Mouse (Mus musculus) bone marrow, adult 2 months (tissue): ENCODE measurements at regions not wholly inside any gene's neighbourhood (a gene's known extent, or its start where the extent isn't known, plus 50 kb on each side); places are given as distances from the start of the nearest gene placed in this dataset.

ENCODE experiments used
- H3K27ac ChIP-seq: fragments of 200-500 bp; 2 replicates; pipeline ENCODE4 v1.5.1; 2012; ENCODE audit warnings: low read depth, mild to moderate bottlenecking, control low read depth, inconsistent platforms, low read length; ENCODE audit not compliant: control insufficient read depth, poor library complexity, insufficient read depth
- H3K4me1 ChIP-seq: fragments of 200-500 bp; 2 replicates; pipeline ENCODE4 v1.6.1; 2011; ENCODE audit warnings: low read length; ENCODE audit not compliant: control insufficient read depth, insufficient read depth
- H3K4me3 ChIP-seq: fragments of 200-500 bp; replicated peaks from 2 replicates; pipeline ENCODE3; 2011; ENCODE audit warnings: mild to moderate bottlenecking, low read depth, low read length, control low read depth; ENCODE audit not compliant: control insufficient read depth
- CTCF ChIP-seq: fragments of 200-500 bp; IDR thresholded peaks from 2 replicates; pipeline ENCODE4 v1.5.1; 2011; ENCODE audit warnings: low read length, control low read depth; ENCODE audit not compliant: control insufficient read depth, insufficient read depth
- POLR2A ChIP-seq: fragments of 200-500 bp; IDR thresholded peaks from 2 replicates; pipeline ENCODE4 v1.6.1; 2011; ENCODE audit warnings: low read depth, mild to moderate bottlenecking, control low read depth, low read length, borderline replicate concordance; ENCODE audit not compliant: control insufficient read depth
- WGBS: fragments of 180-500 bp; shearing (Covaris S2); methylation state at CpG from one replicate; pipeline ENCODE4 v1.1.7; 2018; 5-methylcytosine and 5-hydroxymethylcytosine counted together

DNA sequence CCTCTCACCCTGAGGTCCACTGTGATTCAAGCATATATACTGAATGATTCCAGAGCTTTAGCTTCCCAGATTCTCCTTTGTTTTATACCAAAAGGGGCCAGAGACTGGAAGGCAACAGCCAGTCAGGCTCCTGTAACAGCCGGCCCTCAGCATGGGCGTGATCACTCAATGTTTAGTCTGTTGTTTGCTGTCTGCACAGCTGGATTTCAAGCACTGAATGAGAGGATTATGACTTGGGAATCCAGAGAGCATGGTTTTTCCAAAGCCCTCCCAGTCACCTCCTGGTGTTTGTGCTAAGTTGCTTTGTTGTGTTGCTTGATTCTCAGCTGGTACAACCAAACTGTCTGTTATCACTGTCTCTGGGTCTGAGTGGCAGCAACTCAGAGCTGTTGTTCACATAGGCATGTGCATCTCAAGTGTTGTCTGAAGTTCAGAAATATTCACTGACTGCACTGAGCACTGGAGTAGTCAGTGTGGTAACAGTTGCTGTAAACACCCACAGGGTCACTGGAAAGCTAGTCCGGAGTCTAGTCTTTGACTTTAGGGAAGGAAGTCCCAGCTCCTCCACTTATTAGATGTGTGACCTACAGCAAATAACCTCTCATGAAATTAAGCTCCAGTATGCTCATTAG is 196.9 kb upstream of the Fggy start:
- WGBS, result 56% methylated on average over 3 of the region's 3 CpGs
- Histone ChIP-seq H3K27ac (no peak overlapping the region), H3K4me3 (no peak overlapping the region), H3K4me1 (no peaks in the 10 kb centered on the region)
- TF ChIP-seq CTCF (no peak), POLR2A (no peak)

DNA sequence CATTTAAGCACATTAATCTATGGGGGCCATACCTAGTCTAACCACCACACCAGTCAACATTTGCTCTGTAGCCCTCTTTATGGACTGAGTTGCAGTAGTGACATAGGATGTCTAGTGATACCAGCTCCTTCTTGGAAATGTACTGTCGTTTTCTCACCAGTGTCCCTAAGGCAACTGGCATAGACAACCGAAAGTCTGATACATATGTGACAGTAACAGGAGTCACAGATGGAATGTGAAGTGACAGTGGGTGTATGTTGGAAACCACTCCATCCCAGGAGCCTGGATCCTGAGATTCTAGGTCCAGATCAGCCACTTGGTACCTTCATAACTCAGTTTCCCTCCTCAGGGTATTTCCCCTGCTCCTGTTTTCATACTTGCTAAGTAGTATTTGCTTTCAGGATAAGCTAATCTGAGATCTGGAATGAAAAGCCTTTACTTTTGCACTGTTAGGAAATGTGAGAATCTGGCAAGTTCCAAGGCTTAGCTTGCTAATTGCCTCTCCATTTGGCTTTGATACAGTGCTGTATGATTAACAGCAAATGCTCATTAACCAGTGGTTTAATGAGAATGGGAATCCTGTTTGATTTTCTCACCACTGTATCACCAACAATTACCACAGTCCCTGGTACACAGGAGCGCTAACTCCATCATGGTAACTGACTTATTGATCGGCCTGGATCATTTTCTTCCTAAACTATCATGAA is 192.8 kb upstream of the Fggy start:
- Histone ChIP-seq H3K27ac (no peak overlapping the region), H3K4me3 (no peak overlapping the region), H3K4me1 (no peaks in the 10 kb centered on the region)
- WGBS, result 83% methylated on average over 4 of the region's 4 CpGs
- TF ChIP-seq POLR2A (no peak), CTCF (no peak)

DNA sequence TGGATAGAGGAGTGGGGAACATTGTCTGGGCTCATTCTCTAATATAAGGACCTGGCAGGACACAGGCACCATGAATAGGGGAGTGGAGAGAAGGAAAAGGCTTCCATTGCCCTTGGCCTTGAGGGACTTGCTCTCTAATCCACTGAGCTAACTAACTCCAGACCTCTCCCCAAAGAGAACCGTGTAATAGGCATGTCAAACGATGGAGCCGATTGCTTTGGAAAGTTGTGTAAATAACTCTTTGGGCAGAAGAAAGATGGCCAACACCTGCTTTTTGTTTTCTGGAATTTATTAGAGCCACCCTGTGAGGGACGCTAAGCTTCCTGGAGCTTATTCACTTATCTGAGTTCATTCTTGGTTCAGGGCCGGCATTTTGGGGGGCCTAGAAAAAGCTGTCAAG is 180.9 kb upstream of the Fggy start:
- 83% methylated on average over 5 of the region's 5 CpGs for WGBS
- no peaks in the 10 kb centered on the region for H3K4me1 ChIP-seq
- H3K4me3 ChIP-seq, result no peak overlapping the region
- no peak for TF ChIP-seq CTCF
- TF ChIP-seq POLR2A, result no peak
- H3K27ac ChIP-seq, result no peak overlapping the region

DNA sequence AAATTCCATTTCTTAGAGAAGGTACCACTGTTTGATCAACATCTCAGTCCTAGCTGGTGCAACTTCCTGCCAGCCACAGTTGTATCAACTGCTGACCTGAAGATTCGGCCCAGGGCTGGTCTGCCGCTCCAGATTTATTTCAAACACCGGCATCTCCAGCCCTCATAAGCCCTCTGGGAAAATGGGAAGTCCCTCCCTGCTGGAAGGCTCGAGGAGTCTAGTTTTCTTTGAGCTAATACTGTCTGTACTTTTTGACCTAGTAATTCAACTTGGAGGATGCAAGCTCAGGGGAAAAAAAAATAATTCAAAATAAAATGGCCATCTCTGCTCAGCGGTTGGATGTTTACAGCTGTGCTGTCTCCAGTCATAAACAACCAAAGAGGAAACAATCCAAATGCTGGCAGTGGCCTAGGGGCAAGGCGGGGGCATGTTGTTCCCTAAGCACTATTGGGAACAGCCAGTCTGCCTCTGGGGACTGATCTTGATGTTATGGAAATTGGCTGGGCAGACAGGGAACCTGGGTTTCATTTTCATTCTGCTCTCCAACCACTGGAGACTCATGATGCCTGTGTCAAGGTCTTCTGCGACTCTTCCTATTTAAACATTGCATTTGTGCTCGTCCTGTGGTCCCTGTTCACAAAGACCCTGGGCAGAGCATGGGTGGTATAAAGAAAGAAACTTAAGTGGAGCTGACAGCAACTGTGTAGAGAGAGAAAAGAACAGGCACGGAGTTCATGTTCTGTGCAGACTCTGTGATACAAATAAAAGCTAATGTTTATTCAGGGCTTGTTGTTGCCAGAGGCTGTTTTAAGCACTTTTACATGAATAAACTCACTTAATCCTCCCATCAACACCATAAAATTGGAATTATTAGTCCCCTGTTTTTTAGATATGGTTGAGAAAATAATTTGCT is 179.8 kb upstream of the Fggy start:
- Histone ChIP-seq H3K4me1 (no peaks in the 10 kb centered on the region), H3K27ac (no peak overlapping the region), H3K4me3 (no peak overlapping the region)
- TF ChIP-seq CTCF (no peak), POLR2A (no peak)
- 71% methylated on average over 9 of the region's 9 CpGs for WGBS

DNA sequence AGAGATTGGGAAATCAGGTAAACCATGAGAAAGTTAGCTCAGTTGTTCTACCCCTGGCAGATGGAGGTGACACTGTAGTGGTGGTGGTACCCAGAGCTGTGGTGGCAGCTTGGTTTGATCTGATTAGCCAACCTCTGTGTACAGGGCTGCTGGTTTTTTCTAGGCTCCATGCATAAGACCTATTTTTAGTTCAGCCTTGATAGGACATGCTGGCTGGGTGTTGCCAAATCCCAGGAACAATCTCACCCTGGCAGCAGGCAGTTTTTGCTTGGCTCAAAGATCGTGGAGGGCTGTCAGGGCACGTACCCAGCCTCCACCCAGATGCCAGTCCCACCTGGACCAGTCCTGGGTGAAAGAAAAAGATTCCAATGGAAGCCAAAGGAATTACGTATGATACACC is 178.7 kb upstream of the Fggy start:
- H3K4me3 ChIP-seq, result no peak overlapping the region
- TF ChIP-seq CTCF, result no peak
- TF ChIP-seq POLR2A, result no peak
- 82% methylated on average over 3 of the region's 3 CpGs for WGBS
- H3K4me1 ChIP-seq, result no peaks in the 10 kb centered on the region
- no peak overlapping the region for H3K27ac ChIP-seq

DNA sequence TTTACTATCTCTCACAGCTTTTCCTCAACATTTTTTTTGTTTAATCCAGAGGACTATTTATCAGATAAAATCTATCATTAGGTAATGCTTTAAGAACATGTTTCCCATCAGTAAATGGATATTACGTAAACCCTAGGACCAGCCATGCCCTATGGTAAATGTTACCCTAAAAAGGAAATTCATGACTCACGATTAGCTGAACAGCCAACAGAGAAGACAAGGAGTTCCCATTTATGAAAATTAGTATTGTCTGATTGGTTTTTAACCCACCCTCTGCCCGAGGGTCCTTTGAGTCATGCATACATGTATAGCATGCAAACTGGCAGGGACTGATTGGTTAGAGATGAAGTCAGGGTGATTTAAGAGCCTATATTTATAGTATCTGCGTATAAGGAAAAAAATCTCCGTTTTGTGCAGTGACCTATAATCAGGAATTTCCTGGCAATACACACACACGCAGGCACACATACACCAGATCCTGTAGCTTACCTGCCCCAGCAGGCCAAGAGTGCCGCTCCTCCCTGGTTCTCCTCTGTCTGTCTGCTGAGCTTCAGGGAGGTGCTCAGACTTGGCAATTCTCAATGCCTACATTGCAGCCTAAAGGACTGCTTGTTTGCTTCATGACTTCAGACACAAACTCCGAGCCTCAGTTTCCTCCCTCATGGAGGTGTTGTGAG is 174.0 kb upstream of the Fggy start:
- 65% methylated on average over 8 of the region's 8 CpGs for WGBS
- H3K4me3 ChIP-seq, result no peak overlapping the region
- H3K4me1 ChIP-seq, result no peaks in the 10 kb centered on the region
- H3K27ac ChIP-seq, result no peak overlapping the region
- TF ChIP-seq POLR2A (no peak), CTCF (no peak)

DNA sequence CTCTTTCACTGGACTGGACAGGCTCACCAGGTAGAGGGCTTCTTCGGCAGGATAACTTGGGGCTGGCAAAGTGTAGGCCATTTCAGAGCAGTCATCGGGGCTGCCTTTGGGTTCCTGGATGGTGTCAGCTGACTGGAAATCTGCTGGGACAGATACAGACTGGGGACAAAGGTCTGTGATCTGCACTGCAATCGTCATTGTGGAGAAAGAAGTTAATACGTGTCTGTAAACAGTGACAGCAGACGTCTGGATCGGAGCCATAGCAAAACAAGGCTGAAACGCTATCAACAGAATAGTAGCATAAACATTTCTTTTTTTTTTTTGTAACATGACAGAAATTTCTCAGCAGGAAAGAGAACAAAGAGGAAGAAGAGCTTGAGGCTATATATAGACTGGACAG is 171.8 kb upstream of the Fggy start:
- Histone ChIP-seq H3K4me1 (no peaks in the 10 kb centered on the region), H3K4me3 (no peak overlapping the region), H3K27ac (no peak overlapping the region)
- WGBS, result 29% methylated on average over 7 of the region's 7 CpGs
- no peak for TF ChIP-seq CTCF
- no peak for TF ChIP-seq POLR2A

DNA sequence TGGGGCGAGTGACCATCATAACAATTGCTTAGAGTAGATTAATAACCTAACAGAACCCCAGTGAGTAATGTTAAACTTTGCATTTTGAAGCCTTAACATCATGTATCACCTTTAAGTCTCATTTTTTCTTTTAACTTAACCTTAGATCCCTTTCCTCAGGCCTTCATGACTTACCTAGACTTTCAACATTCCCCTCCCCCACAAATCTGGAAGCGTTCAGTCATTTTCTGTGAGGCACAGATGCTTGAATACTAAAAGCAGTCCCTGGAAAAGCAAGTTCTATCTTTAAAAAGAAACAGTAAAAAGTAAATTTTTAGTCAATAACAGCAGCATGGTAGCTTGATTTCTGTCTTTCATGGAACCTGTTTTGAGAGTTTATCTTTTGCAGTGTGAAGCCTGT is 171.3 kb upstream of the Fggy start:
- no peak overlapping the region for H3K27ac ChIP-seq
- WGBS, result 34% methylated on average over 2 of the region's 2 CpGs
- H3K4me3 ChIP-seq, result no peak overlapping the region
- TF ChIP-seq CTCF (no peak), POLR2A (no peak)
- H3K4me1 ChIP-seq, result no peaks in the 10 kb centered on the region
